Mouse (Mus musculus): ENCODE results near the gene Cuzd1.

Cuzd1 gene

GRCm38 (mm10) chr7:131322192-131322591 lies at the start of gene Cuzd1:
TSS of gene Cuzd1 (minus strand) at chr7:131322292.
- no peak for DNase-seq (ENCODE audit: low spot score in 2 of 2)

GRCm38 (mm10) chr7:131371470-131371860 lies 49.4 kb upstream of the Cuzd1 start:
- no peak for DNase-seq (ENCODE audit: low spot score in 2 of 2)

- peak; percentile 74 to 83 for DNase-seq (ENCODE audit: low spot score in 2 of 2)
These were observed 48.8 kb upstream of the Cuzd1 start, which contains the start of gene Pstk for GRCm38 (mm10) chr7:131370648-131371469. TSS of gene Pstk (plus strand) at chr7:131371141.

DNA sequence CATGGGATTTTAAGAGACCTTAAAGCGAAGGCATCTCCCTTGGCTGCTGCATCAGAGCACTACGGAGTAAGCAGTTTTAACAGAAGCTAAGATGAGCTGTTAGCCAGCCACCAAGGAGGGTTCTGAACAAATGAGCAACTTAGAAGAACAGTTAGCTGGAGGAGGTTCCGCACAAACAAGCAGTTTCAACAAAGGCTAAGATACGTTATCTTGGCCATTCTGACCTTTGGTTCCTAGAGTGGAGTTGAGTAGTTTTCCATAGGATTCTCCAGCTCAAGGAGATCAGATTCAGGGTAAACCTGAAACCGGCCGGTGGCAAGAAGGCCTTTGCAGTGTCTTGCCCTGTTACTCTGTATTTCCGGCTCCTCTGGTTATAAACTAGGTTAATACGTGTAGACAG lies 42.0 kb upstream of the Cuzd1 start:
- no peak for DNase-seq (ENCODE audit: low spot score in 2 of 2)

GRCm38 (mm10) chr7:131362615-131363300 lies 40.7 kb upstream of the Cuzd1 start, which contains the start of gene 2310057M21Rik:
TSS of gene 2310057M21Rik (minus strand) at chr7:131362759.
- peak; percentile 89 to 91 for DNase-seq (ENCODE audit: low spot score in 2 of 2)

GRCm38 (mm10) chr7:131362269-131362614 lies 40.1 kb upstream of the Cuzd1 start:
- DNase-seq (ENCODE audit: low spot score in 2 of 2), result no peak

GRCm38 (mm10) chr7:131356105-131356504 lies 34.0 kb upstream of the Cuzd1 start:
- DNase-seq (ENCODE audit: low spot score in 2 of 2), result no peak

- DNase-seq (ENCODE audit: low spot score in 2 of 2), result no peak
These were observed 23.9 kb upstream of the Cuzd1 start for GRCm38 (mm10) chr7:131345856-131346541.

DNA sequence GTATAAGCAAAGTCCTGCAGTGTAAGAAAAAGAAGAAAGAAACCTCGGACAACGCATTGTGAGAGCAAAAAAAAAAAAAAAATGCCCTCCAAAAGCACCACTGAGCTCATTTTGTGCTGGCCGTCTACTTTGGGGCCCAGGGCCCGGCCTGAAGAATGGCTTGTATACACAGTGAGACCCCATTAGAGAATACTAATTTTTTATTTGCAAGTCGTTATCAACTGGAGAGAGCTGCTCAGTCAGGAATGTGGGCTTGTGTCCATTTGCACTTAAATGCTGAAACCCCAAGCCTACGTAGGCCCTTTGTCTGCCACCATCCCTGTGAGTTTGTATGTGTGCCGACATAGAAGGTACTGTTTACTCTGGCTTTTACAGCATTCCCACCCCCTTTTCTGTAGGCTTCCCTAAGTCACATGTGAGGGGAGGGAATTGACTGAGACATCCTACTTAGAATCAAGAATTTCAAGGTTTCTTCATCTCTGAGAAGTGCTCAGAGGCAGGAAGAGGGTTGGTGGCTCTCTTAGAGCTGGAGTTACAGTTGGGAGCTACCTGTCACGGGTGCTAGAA lies 15.5 kb upstream of the Cuzd1 start:
- DNase-seq (ENCODE audit: low spot score in 2 of 2), result no peak

DNA sequence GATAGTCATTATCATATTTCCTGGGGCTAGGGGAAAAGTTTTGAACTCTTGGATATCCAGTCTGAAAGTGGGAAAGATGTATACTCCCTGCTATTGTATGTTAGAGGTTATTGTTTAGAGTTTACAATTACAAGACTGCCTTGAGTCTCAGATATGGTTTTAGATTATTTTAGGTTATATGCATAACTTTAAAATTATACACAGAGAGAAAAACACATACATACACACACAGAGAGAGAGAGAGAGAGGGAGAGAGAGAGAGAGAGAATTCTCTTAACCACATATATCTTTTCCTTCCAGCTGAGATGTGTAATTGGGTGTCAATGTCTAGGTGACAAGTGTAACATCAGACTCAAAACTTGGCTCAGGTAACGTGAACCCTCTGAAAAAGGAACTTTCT lies 11.5 kb upstream of the Cuzd1 start, which contains the start of gene Fam24a:
TSS of gene Fam24a (plus strand) at position 301 of the 400 bp plus-strand sequence.
- no peak for DNase-seq (ENCODE audit: low spot score in 2 of 2)

GRCm38 (mm10) chr7:131331688-131332087 lies 9.6 kb upstream of the Cuzd1 start:
- no peak for DNase-seq (ENCODE audit: low spot score in 2 of 2)

DNA sequence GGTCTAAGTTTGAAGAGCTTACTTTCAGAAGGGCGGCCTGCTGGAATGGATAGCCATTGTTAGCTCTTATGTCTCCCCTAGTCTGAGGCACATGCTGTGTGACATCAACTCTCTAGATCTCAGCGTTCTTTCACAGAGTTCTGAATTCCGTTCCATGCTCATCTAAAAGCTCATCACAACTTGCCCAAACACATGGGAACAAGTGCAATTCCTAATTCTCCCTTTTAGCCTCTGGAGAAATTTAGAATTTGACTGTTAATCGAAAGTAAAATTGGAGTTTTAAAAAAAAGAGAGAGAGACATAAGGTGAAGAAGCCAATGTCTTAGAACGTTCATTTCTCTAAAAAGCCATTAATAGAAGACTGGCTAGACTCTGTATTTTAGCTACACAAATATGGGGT lies 7.3 kb upstream of the Cuzd1 start, which contains the start of gene Fam24b:
TSS of gene Fam24b (minus strand) at position 101 of the 400 bp plus-strand sequence.
- DNase-seq (ENCODE audit: low spot score in 2 of 2), result no peak

DNA sequence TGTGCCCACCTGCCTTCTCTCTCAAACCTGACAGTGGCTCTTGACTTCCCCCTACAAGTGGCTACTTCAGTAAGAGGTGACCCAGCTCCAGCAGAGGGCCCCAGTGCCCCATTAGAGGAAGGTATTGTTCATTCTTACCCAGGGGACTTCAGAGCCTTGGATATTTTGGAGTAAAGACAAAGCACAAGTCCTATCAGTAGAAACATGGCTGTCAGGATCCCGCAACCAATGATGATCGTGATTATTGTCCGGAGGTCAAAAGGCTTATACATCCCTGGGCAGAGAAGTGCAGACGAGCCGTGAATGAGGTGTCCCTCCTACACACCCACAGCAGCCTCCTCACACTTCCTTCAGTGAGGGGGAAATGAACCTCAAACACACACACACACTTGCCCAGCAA lies 5.0 kb upstream of the Cuzd1 start:
- DNase-seq (ENCODE audit: low spot score in 2 of 2), result no peak

DNA sequence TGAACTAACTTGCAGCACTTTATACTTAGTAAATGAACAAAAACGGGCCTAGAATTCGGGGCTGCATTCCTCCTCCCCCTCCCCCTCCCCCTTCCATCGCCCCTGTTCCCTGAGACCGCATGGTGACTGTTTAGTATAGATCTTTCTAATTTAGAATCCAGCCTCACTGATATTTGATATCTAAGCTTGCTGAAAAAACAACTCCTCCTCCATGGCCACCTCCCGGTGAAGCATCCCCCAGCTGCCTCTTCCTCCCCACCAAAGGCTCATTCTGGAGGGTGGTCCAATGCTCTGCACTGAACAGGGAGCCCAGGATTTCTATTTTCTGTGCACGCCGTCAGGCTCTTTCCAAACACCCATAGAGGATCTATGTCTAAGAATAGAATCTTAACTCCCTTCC lies 3.8 kb downstream of the Cuzd1 start:
- DNase-seq (ENCODE audit: low spot score in 2 of 2), result no peak

DNA sequence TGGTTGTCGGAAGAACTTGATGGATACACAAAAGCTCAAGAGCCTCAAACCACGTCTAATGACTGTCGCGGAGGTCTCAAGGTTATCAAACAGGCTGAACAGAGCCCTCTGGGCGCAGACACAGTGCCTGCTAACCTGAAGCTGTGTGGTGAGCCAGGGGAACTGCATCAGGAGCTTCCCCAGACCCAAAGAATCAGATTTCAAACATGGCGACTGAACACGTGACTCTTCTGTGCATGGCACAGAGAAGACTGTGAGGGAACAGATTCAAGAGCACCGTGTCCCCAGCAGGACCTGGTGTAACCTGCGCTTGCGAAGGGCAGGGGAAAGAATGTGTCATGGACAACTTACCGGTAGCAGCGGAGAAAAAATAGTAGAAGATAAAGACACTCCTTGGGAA lies 4.5 kb downstream of the Cuzd1 start:
- no peak for DNase-seq (ENCODE audit: low spot score in 2 of 2)

- no peak for DNase-seq (ENCODE audit: low spot score in 2 of 2)
These were observed 7.6 kb downstream of the Cuzd1 start for GRCm38 (mm10) chr7:131314493-131314892.

DNA sequence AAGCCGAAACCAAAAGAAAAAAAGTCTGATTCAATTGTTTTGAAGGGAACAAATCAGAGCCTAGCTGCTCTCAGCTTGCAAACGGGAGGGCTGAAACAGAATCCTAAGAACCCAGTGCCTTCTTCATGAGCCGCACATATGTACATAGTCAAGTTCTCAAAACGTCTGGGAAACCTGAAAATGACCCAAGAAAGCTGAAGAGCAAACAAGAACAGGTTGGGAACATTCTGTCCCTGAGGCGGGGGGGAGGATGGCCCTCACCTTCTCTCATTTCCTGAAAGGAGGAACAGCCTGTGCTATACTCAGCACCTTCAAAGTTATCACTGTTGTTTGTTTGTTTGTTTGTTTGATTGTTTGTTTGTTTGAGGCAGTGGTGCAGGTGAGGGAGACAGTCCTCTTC lies 15.4 kb downstream of the Cuzd1 start:
- no peak for DNase-seq (ENCODE audit: low spot score in 2 of 2)

GRCm38 (mm10) chr7:131303340-131303739 lies 18.8 kb downstream of the Cuzd1 start:
- DNase-seq (ENCODE audit: low spot score in 2 of 2), result no peak

DNA sequence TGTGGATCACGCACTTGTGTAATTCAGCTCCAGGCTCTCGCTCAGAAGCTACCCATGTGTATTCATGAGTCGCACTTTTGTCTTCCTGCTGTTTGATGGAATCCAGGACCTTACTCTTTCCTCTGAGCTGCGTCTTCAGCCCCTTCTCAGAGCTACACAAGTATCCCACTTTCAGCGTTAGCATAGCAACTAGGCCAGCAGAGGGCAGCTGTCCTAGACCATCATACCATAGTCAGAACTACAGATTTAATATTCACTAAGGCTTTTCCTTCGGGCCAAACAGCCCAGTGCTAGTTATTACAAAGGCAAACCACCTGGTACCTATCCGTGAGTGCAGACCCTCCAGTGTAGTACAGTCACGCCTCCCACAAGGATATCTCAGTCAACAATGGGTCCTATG lies 24.9 kb downstream of the Cuzd1 start:
- DNase-seq (ENCODE audit: low spot score in 2 of 2), result no peak

DNA sequence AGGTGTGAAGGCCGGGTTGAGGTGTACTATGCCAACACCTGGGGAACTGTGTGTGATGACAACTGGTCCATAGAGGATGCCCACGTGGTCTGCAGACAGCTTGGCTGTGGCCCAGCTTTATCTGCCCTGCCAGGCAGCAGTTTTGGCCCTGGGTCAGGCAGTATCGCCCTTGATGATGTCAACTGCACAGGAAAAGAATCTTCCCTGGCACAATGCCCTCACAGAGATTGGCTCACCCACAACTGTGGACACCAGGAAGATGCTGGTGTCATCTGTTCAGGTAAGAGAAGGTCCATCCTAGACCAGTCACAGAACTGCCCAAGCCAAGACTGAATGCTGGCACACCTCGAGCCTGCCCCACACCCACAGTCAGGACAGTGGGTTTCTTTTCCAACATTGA lies 56.2 kb downstream of the Cuzd1 start:
- DNase-seq (ENCODE audit: low spot score in 2 of 2), result no peak

GRCm38 (mm10) chr7:131264251-131264650 lies 57.8 kb downstream of the Cuzd1 start:
- no peak for DNase-seq (ENCODE audit: low spot score in 2 of 2)

DNA sequence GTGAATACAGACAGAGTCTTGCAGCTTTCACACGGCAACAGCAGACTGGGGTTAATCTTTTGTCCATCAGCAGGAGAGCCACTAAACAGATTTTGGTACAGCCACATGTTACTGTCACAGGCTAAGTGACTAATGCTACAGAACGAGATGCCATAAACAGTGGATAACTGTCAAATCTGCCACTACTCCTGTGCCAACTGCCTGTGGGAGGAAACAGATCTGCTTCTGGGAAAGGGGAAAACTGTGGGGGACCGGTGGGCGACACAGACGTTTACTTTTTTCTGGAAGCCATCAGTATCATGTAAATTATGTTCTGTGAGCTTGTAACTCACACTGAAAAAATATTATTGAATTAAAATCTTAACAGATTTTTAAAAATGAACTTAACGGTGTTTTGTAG lies 61.1 kb downstream of the Cuzd1 start:
- DNase-seq (ENCODE audit: low spot score in 2 of 2), result peak; percentile 6 to 10

Measured in frontal cortex, postnatal 14 days (tissue).